Mouse (Mus musculus) macrophage (primary cell): ENCODE measurements around the gene Rasa1. TPM values are rescaled to one million over a fixed set of nuclear protein-coding genes. Genes with fewer than 3 reads are reported as not detected.

Source experiments
- H3K27ac ChIP-seq: fragments of 350-480 bp; formaldehyde crosslinking; 2 replicates; pipeline ENCODE4 v1.9.0; 2021
- H3K36me3 ChIP-seq: fragments of 350-480 bp; formaldehyde crosslinking; 2 replicates; pipeline ENCODE4 v1.9.0; 2021; ENCODE audit errors: inconsistent target
- H3K4me3 ChIP-seq: fragments of 350-480 bp; formaldehyde crosslinking; 2 replicates; pipeline ENCODE4 v1.9.0; 2021; ENCODE audit errors: inconsistent target
- H3K79me2 ChIP-seq: fragments of 350-480 bp; formaldehyde crosslinking; 2 replicates; pipeline ENCODE4 v1.9.0; 2021; ENCODE audit errors: inconsistent target
- WGBS: methylation state at CpG from one replicate; pipeline ENCODE4 v1.1.7; 2026; ENCODE audit warnings: inconsistent platforms; ENCODE audit not compliant: missing documents; 5-methylcytosine and 5-hydroxymethylcytosine counted together
- polyA plus RNA-seq: library from polyadenylated mRNA; stranded (reverse); fragments of 250-400 nt; gene quantifications from 3 replicates; pipeline ENCODE4 v1.2.4, GENCODE M21; 2018; ENCODE audit warnings: inconsistent platforms
- total RNA-seq, 78 experiments: library from RNA; depleted of rRNA; stranded (reverse); fragments of 250-400 nt; gene quantifications; 1 replicate in 9 of 78; 2 replicates in 24 of 78; 3 replicates in 43 of 78; 4 replicates in 2 of 78; pipeline ENCODE4 v1.2.4; 2018; ENCODE audit warnings: inconsistent platforms in 56 of 78

Rasa1 gene
- total RNA-seq (2018; cell fraction: chromatin; rRNA removed) = 100 to 1,000 TPM in 23 of 26 experiments, 10 to 100 TPM in 3; 69.0 to 310 (median 171) TPM
- 10 to 100 TPM; 27.7 to 63.6 (median 42.0) TPM for total RNA-seq (2018; cell fraction: cytosol; rRNA removed)
- 100 to 1,000 TPM in 11 of 26 experiments, 10 to 100 TPM in 15; 40.4 to 200 (median 85.7) TPM for total RNA-seq (2018; cell fraction: nucleus; rRNA removed)
- 45.4 to 57.8 TPM (median 53.8 TPM) in 3 replicates for polyA plus RNA-seq

DNA sequence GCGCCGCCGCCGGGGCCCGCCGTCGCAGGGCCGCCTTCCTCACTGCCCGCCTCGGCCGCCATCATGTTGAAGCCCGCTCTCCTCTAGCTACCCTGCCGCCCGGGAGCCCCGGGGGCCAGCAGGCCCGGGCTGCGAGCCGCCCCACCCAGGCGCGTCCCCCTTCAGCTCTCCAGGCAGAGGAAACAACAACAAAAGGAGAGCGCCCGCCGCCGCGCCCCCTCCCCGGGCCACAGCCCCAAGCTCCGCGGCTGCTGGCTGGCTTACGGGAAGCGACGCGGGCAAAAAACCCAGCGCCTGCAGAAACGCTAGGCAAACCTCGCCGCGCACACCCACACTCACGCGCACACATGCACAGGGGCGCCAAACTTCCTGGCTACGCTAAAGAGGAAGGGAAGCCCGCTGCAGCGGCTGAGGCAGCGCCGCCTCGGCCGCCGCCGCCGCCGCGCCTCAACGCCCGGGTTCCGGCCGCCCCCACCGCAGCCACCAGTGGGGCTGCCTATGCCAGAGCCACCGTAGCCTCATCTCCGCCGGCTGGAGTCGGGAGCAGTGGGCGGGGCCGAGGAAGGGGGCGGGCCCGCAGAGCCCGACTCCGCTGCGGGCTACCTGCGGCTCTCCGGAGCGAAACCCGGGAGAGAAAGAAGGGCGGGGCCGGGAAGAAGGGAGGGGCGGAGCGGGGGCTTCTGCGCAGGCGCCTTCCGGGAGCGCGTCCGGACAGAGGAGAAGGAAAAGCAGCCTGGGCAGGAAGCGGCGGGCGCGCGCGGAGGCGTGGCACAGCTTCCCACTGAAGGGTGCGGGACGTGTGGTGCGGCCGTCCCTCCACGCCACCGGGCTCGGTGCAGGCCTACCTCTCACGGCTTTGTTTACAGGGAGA is at the start of gene Rasa1:
Gene Rasa1, minus strand, starts transcription at position 288 of the 871 bp plus-strand sequence.
- 1% methylated on average over 81 of the region's 97 CpGs for WGBS
- Histone ChIP-seq H3K79me2 (peaks cover 42% of the 10 kb centered on the region), H3K4me3 (peak within 1 kb of the TSS; percentile 70), H3K36me3 (no peaks in the 10 kb centered on the region), H3K27ac (peak within 1 kb of the TSS; percentile 71)

DNA sequence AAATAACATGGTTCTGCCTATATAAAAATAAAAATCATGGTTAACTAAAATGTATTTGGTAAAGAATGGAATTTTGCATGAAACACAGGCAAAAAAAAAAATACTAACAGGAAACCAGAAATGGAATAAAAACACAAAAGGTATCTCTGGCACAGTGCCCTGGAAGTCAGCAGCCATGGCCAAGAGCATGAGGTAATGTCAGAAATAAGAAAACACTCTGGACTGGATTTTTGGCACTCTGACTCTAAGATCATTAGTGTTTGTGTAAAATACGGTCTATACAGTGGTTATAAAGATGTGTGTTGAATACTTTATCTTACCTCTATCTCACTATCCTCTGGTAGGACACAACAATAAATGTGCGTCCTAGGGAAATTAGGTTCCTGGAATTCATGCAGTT is 22.6 kb upstream of the Rasa1 start:
- no peaks in the 10 kb centered on the region for H3K36me3 ChIP-seq
- no peaks in the 10 kb centered on the region for H3K79me2 ChIP-seq
- H3K4me3 ChIP-seq = no peak overlapping the region
- no peak overlapping the region for H3K27ac ChIP-seq
- 84% methylated on average over 2 of the region's 2 CpGs for WGBS

DNA sequence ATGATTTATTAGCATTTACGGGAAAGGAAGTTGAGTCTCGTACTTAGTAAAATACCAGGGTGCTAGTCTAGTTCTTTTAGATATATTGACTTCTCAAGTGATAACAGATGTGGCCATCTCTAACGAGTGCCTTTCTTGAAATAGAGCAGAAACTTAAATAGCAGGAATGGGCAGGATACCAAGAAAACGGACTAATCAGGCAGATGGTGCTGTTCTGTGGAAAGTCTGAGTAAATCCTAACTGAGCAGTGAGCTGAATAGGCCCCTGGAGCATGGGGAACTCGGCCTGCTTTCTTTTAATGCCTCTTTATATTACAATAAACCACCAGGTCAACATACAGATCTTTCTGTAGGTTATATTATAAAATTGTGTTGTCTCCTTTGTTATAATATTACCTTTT is 22.0 kb upstream of the Rasa1 start:
- H3K79me2 ChIP-seq = no peaks in the 10 kb centered on the region
- H3K36me3 ChIP-seq = no peaks in the 10 kb centered on the region
- 87% methylated on average over 5 of the region's 5 CpGs for WGBS
- H3K27ac ChIP-seq = no peak overlapping the region
- no peak overlapping the region for H3K4me3 ChIP-seq

DNA sequence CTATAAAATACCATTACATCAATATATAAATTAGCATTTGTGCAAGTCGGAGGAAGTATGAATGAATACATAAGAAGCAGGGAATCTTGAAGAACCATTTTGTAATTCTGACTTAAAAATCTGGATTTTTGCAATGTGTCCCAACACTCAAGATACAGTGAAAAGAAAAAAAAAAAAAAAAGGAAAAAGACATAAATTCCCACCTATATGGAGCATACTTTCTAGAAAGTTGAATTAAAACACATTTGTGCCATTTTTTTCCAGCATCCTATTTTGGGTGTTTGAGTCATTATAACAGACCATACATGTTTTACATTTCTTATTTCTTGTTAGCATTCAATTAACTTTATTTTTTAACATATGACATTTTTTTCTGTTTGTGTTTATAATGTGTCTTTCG is 21.6 kb upstream of the Rasa1 start:
- no peaks in the 10 kb centered on the region for H3K36me3 ChIP-seq
- no peak overlapping the region for H3K27ac ChIP-seq
- H3K79me2 ChIP-seq = no peaks in the 10 kb centered on the region
- 100% methylated on average over 2 of the region's 2 CpGs for WGBS
- H3K4me3 ChIP-seq = no peak overlapping the region

DNA sequence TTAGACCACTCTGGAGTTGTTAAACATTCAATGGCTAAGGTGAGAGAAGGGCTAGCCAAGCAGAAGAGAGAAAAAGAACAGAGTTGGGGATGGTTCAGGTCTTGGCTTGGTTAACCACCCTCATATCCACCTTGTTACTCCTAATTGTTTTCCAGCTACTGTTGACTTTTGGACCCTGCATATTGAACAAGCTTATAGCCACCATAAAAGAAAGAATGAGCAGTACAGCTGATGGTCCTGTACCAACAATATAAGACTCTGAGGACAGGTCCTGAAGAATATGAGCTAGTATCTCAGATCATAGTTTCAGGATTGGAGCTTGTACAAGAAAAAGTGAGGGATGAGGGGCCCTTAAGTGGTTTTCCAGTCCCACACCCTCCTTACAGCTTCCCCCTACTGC is 17.1 kb upstream of the Rasa1 start:
- Histone ChIP-seq H3K27ac (no peak overlapping the region), H3K4me3 (no peak overlapping the region), H3K36me3 (no peaks in the 10 kb centered on the region), H3K79me2 (no peaks in the 10 kb centered on the region)

DNA sequence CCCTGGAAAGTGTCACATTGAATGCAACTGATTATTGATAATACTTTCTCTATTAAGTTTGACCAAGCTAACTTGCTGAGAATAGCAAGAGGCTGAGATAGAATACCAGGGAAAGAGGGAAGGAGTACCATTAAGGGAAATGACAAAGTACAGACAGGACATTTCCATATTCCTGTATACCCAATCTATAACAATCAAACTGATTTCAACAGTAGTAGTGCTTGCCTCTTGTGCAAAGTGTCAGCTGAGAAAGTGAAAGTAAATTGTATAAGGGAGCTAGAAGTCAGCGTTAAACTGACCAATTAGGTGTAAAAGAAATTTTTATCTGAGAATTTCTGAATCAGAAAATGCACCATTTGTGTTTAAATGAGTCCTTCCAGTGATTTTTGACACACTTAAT is 1.7 kb upstream of the Rasa1 start:
- Histone ChIP-seq H3K36me3 (no peaks in the 10 kb centered on the region), H3K27ac (peak overlapping the region; percentile 71; the same call in 1 of the 2 replicates), H3K4me3 (peak overlapping the region; percentile 4; the same call in 1 of the 2 replicates), H3K79me2 (peaks cover 26% of the 10 kb centered on the region)
- 0% methylated on average over 1 of the region's 1 CpGs for WGBS

DNA sequence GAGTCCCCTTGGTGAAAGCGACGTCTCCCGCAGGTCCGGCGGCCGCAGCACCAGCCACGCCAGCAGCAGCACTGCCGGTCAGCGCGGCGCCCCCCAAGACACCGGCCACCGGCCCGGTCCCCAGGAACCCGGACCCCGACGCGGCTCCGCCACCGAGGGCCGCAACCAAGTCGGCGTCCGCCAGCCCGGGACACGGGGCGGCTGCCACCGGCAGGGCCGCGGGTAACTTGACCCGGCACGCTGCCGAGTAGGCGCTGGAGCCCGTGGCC is 422 bp downstream of the Rasa1 start:
- 0% methylated on average over 29 of the region's 35 CpGs for WGBS
- H3K27ac ChIP-seq = peak overlapping the region; percentile 58; the same call in 1 of the 2 replicates
- peak overlapping the region; percentile 70 for H3K4me3 ChIP-seq
- peaks cover 47% of the 10 kb centered on the region for H3K79me2 ChIP-seq
- H3K36me3 ChIP-seq = no peaks in the 10 kb centered on the region

DNA sequence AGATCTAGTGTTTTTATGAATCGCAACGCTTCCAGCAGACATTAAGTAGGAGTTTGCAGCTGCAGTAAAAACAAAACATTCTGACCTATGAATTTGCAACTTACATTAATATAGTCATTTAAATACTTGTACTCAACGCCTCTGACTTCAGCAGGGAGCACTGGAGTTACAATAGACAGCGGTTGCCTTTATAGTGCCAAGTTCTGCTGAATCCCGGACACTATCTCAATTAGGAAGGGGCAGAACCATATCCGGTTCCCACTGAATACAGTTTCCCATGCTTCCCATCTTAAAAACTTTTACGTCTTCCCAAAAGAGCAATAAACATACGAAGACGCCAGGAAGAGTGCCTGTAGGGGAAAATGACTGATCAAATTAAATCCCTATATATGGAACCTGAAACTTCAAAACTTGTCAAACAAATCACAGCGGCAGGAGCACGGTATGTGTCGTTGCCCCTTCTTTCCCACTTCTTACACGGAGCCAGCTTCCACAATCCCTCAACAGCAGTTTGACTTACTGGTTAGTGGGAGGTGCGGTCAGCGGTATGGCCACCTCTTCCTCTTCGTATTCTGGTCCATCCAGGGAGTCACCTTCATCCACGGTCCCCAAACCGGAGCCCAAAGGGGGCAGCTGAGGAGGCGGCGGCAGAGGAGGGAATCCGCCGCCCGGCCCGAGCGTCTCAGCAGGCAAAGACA is 905 bp downstream of the Rasa1 start:
- peaks cover 52% of the 10 kb centered on the region for H3K79me2 ChIP-seq
- 1% methylated on average over 25 of the region's 25 CpGs for WGBS
- H3K36me3 ChIP-seq = no peaks in the 10 kb centered on the region
- H3K27ac ChIP-seq = peak overlapping the region; percentile 58
- peak overlapping the region; percentile 70 for H3K4me3 ChIP-seq

DNA sequence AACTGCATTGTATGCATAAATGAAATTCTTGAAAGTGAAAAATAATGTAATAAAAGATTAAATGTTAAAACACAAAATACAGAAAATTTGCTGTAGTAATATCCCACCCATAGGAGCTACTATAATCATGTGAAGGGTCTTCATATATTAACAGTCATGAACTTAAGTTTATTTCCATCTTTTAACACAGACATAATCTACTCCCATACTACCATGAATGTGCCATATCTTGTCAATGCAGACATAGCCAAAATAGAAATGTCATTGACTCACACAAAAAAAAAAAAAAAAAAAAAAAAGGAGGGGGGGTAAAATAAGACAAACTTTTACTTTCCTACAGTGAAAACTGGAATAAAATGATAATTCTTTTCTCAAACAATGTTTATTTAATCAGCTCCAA is 6.3 kb downstream of the Rasa1 start:
- Histone ChIP-seq H3K27ac (no peak overlapping the region), H3K79me2 (peaks cover 100% of the 10 kb centered on the region), H3K36me3 (no peaks in the 10 kb centered on the region), H3K4me3 (no peak overlapping the region)

DNA sequence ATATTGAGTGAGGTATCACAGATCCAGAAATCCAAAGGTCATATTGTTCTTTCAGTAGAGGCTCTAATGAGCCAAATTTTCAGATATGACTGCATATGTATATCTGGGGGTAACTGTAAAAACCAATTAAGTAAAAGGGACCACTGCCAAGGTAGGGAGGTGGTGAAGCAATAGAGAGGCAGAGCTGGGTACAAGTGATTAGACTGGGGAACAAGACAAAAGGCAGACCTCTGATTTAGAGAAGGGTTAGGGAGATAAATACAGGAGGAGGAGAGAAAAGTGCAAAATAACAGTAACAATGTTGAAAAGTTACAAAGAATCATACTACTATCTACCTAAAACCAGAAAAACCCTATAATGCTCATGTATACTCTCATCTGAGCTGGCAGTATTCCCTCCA is 10.0 kb downstream of the Rasa1 start:
- Histone ChIP-seq H3K36me3 (no peaks in the 10 kb centered on the region), H3K79me2 (peaks cover 100% of the 10 kb centered on the region), H3K27ac (no peak overlapping the region), H3K4me3 (no peak overlapping the region)

DNA sequence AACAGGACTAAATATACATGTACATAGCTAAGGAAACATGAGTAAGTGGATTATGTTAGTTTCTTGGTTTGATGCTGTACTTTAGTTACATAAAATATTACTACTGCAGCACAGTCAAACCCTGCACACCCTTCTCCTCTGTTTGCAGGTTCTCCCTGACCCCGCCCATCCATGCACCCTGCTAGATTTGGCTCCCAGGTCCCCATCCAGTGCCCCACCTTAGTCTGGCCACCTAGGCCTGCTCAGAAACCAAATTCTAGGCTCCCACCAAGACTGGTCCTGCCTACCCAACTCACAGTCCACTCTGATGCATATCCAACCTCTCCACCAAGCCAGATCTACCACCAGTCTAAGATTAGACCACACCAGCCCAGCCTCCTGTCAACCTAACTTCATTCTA is 14.4 kb downstream of the Rasa1 start:
- no peak overlapping the region for H3K4me3 ChIP-seq
- H3K36me3 ChIP-seq = no peaks in the 10 kb centered on the region
- 100% methylated on average over 1 of the region's 1 CpGs for WGBS
- H3K79me2 ChIP-seq = peaks cover 100% of the 10 kb centered on the region
- no peak overlapping the region for H3K27ac ChIP-seq

DNA sequence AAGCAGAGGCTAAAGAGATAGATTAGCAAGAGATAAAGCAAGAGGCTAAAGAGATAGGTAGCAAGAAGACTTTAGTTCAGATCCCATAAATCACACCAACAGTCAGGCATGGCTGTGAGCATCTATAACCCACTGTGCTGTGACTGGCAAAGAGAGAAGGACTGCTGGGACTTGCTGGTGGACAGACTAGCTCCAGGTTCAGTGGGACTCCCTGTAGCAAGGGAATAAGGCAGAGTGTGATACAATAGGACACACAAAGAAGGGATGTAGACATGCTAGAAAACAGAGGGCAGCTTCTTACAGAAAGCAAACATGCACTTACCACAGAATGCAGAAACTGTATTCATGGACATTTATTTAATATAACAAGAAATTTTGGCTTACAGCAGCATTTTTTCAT is 15.1 kb downstream of the Rasa1 start:
- Histone ChIP-seq H3K27ac (no peak overlapping the region), H3K79me2 (peaks cover 100% of the 10 kb centered on the region), H3K4me3 (no peak overlapping the region), H3K36me3 (no peaks in the 10 kb centered on the region)

DNA sequence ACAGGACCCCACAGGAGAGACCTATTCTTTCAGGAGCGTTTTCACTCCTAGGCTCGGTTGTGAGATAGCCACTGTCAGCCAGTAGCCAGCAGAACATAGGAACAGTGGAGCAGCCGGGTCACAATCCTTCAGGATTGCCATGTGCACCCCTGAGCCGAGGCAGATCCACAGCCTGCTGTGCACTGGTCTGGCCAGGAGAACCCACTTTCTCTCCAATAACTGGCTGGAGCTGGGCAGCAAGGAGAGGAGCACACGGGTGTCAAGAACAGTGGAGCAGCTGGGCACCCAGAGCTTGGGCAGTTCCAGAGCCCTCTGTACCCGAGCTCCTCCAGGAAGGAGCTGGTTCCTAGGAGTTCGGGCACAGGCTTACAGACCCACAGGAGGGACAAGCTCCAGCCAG is 50.2 kb downstream of the Rasa1 start:
- H3K4me3 ChIP-seq = no peak overlapping the region
- H3K36me3 ChIP-seq = peaks cover 20% of the 10 kb centered on the region
- 89% methylated on average over 7 of the region's 7 CpGs for WGBS
- H3K27ac ChIP-seq = no peak overlapping the region
- no peaks in the 10 kb centered on the region for H3K79me2 ChIP-seq

DNA sequence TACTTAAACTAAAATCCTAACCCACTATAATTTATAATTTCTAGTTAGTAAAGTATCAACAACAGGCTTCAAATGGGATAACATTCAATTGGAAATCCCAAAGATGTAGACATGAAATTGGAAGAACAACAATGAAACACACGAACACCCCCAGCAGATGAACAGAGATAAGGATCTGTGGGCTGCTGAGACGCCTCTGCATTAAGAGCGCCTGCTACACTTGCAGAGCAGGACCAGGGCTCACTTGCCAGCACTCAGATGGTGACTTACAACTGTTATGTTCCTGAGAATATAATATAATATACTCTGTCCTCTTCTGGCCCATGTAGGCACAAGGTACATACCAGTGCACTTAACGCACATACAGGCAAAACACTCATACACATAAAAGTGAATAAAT is 70.3 kb downstream of the Rasa1 start:
- H3K36me3 ChIP-seq = peaks cover 52% of the 10 kb centered on the region; the same call in 1 of the 2 replicates
- 83% methylated on average over 3 of the region's 4 CpGs for WGBS
- no peak overlapping the region for H3K27ac ChIP-seq

DNA sequence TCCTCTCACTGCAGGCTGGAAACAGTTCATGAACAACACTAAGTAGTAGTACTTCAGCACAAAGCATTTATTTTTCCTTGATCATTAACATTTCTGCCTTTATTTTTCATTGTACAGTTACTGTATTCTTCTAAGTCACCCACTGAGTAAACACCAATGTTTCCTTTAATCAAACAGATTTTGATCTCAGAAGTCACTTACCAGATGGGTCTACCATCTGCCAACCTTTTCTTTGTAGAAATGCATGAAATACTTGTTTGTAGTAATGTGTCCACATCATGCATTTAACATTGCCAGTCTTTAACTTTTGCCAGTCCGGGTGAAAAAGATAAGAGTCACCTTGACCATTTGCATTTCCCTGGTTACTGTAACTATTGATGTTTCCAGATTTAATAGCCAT is 78.6 kb downstream of the Rasa1 start:
- Histone ChIP-seq H3K36me3 (peaks cover 40% of the 10 kb centered on the region; the same call in 1 of the 2 replicates), H3K4me3 (no peak overlapping the region), H3K79me2 (no peaks in the 10 kb centered on the region), H3K27ac (no peak overlapping the region)
- WGBS = 92% methylated on average over 1 of the region's 1 CpGs

More for the DNA sequence above, 70.3 kb downstream of the Rasa1 start:
- Histone ChIP-seq H3K79me2 (no peaks in the 10 kb centered on the region), H3K4me3 (no peak overlapping the region)
